Mouse (Mus musculus) neural tube, embryonic 13.5 days (tissue): Measurements from ENCODE around the gene Casp7. TPM values are rescaled to one million over a fixed set of nuclear protein-coding genes. Genes with fewer than 3 reads are reported as not detected.

Experiments used
- ATAC-seq: fragments of 200-750 bp; cut with Nextera tagmentation; 2 replicates; pipeline ENCODE4 v1.8.0; 2017; ENCODE audit warnings: low read depth, mild to moderate bottlenecking, moderate TSS enrichment, moderate library complexity
- H3K27ac ChIP-seq: fragments of 300-500 bp; sonication (generic); replicated peaks from 2 replicates; pipeline ENCODE4 v1.5.1; 2015; ENCODE audit warnings: moderate library complexity, mild to moderate bottlenecking, inconsistent platforms
- H3K27me3 ChIP-seq: fragments of 300-500 bp; sonication (generic); 2 replicates; pipeline ENCODE4 v1.6.1; 2015; ENCODE audit warnings: mild to moderate bottlenecking, inconsistent platforms
- H3K36me3 ChIP-seq: fragments of 300-500 bp; sonication (generic); 2 replicates; pipeline ENCODE4 v1.6.1; 2015; ENCODE audit warnings: mild to moderate bottlenecking, inconsistent platforms
- H3K4me1 ChIP-seq: fragments of 300-500 bp; sonication (generic); replicated peaks from 2 replicates; pipeline ENCODE4 v1.6.1; 2015; ENCODE audit warnings: inconsistent platforms
- H3K4me2 ChIP-seq: fragments of 300-500 bp; sonication (generic); 2 replicates; pipeline ENCODE4 v1.6.1; 2015; ENCODE audit warnings: inconsistent platforms, mild to moderate bottlenecking, moderate library complexity
- H3K4me3 ChIP-seq: fragments of 300-500 bp; sonication (generic); 2 replicates; pipeline ENCODE4 v1.5.1; 2015; ENCODE audit warnings: mild to moderate bottlenecking, inconsistent platforms
- H3K9ac ChIP-seq: fragments of 300-500 bp; sonication (generic); 2 replicates; pipeline ENCODE4 v1.6.1; 2015; ENCODE audit warnings: moderate library complexity, mild to moderate bottlenecking, inconsistent platforms
- H3K9me3 ChIP-seq: fragments of 300-500 bp; sonication (generic); 2 replicates; pipeline ENCODE4 v1.6.1; 2016; ENCODE audit warnings: inconsistent platforms
- WGBS: fragments of 180-500 bp; shearing (Covaris S2); methylation state at CpG from one replicate; pipeline ENCODE4 v1.1.7; 2015; 5-methylcytosine and 5-hydroxymethylcytosine counted together
- polyA plus RNA-seq: library from polyadenylated mRNA; unstranded; fragments of >200 nt; fragmentation: Nextera tagmentation; extraction: Ambion mirVana; gene quantifications from 2 replicates; pipeline ENCODE4 v1.2.1, GENCODE M21; 2015

The Casp7 gene
- polyA plus RNA-seq, 1 experiment from 2014 or later = 13.8 TPM

- 42% methylated on average over 13 of the region's 13 CpGs for WGBS
- Histone ChIP-seq H3K9me3 (no peaks in the 10 kb centered on the region), H3K27me3 (no peaks in the 10 kb centered on the region), H3K27ac (no peak overlapping the region), H3K9ac (no peak overlapping the region), H3K4me2 (no peak overlapping the region), H3K4me1 (peaks cover 10% of the 10 kb centered on the region; the same call in 1 of the 2 replicates), H3K36me3 (no peaks in the 10 kb centered on the region), H3K4me3 (no peak overlapping the region)
- no peak for ATAC-seq
These were observed 87.9 kb downstream of the Casp7 start for GRCm38 (mm10) chr19:56484630-56485375.

DNA sequence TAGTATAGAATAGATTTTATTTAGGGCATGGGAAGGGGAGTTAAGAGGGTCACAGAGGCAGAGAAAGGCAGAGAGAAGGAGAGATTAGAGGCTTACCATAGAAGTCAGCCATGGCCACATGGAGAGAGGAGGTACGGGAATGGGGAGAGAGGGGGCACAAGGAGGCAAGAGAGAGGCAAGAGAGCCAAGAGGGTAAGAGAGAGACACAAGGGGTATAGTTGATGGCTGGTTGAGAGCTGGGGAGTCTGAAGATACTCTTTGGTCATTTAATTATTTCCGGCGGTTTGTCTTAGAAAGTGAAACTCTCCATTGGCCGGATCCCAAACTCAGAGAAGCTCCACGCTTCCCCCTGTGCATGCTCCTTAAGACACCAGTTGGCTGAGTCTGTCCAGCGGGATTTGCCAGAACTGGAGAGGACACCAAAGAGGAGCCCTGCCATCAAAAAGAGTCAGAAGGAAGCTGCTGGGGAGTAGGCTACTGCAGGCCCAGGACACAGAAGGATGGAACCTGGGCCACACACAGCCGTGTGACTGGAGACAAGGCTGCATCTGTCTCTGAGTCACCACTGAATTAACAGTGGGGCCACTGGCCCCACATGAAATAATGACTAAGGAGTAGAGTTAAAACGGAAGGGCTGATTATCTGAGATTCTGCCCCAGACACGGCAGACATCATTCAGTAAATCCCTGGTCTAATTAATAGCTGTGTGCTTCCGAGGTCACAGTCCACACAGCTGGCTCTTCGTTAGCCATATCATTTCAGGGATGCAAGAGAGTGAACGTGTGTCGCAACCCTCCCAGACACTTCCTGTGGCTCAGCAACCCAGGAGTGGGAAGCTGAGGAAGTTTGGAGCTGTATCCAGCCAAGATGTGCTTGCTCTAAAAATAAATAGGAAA is 88.7 kb downstream of the Casp7 start:
- H3K36me3 ChIP-seq = no peaks in the 10 kb centered on the region
- no peak overlapping the region for H3K4me3 ChIP-seq
- peaks cover 10% of the 10 kb centered on the region; the same call in 1 of the 2 replicates for H3K4me1 ChIP-seq
- WGBS = 62% methylated on average over 13 of the region's 13 CpGs
- no peak for ATAC-seq
- no peak overlapping the region for H3K27ac ChIP-seq
- H3K9me3 ChIP-seq = no peaks in the 10 kb centered on the region
- no peak overlapping the region for H3K4me2 ChIP-seq
- no peak overlapping the region for H3K9ac ChIP-seq
- no peaks in the 10 kb centered on the region for H3K27me3 ChIP-seq

GRCm38 (mm10) chr19:56486926-56487325 is 90.0 kb downstream of the Casp7 start:
- Histone ChIP-seq H3K36me3 (no peaks in the 10 kb centered on the region), H3K4me1 (peaks cover 10% of the 10 kb centered on the region; the same call in 1 of the 2 replicates), H3K9ac (no peak overlapping the region), H3K4me2 (no peak overlapping the region), H3K9me3 (no peaks in the 10 kb centered on the region), H3K27ac (no peak overlapping the region), H3K4me3 (no peak overlapping the region), H3K27me3 (no peaks in the 10 kb centered on the region)
- no peak for ATAC-seq
- 90% methylated on average over 7 of the region's 7 CpGs for WGBS

DNA sequence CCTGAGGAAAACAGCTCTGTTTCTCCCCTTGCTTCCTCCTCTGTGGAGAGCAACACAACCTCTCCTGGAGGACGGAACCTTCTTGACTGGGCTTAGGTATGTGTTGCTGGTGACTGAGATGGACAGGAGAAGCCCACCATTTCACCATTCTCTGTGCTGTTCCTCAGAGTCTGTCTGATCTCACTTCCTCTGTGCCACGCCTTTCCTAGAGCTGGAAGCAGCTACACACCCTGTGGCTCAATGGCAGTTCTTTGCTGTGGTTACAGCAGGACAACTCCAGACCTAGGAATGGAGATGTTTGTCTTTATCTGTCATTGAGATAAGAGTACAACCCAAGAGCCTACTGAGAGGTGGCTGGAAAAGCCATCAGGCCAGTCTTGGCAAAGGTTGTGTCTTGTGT is 90.4 kb downstream of the Casp7 start:
- Histone ChIP-seq H3K4me1 (peaks cover 10% of the 10 kb centered on the region; the same call in 1 of the 2 replicates), H3K4me3 (no peak overlapping the region), H3K27me3 (no peaks in the 10 kb centered on the region), H3K36me3 (no peaks in the 10 kb centered on the region), H3K27ac (no peak overlapping the region), H3K9me3 (no peaks in the 10 kb centered on the region), H3K4me2 (no peak overlapping the region), H3K9ac (no peak overlapping the region)
- ATAC-seq = no peak
- WGBS = 90% methylated on average over 2 of the region's 2 CpGs

GRCm38 (mm10) chr19:56489601-56490000 is 92.7 kb downstream of the Casp7 start:
- no peak overlapping the region for H3K9ac ChIP-seq
- H3K4me1 ChIP-seq = peaks cover 8% of the 10 kb centered on the region; the same call in 1 of the 2 replicates
- no peaks in the 10 kb centered on the region for H3K9me3 ChIP-seq
- ATAC-seq = no peak
- no peaks in the 10 kb centered on the region for H3K36me3 ChIP-seq
- WGBS = 80% methylated on average over 6 of the region's 6 CpGs
- H3K27me3 ChIP-seq = no peaks in the 10 kb centered on the region
- H3K4me3 ChIP-seq = no peak overlapping the region
- no peak overlapping the region for H3K4me2 ChIP-seq
- no peak overlapping the region for H3K27ac ChIP-seq

Other genes starting within 250 kb of the Casp7 start
- gene Habp2, start 110.0 kb upstream of the Casp7 start, polyA plus RNA-seq = 0.07 TPM in 1 of 2 replicates, not detected in the other
- 0.32 and 0.40 TPM in 2 replicates for gene Nrap, start 7.1 kb upstream of the Casp7 start, polyA plus RNA-seq
- 0.33 TPM in 1 of 2 replicates, not detected in the other for gene Plekhs1, start 64.5 kb downstream of the Casp7 start, polyA plus RNA-seq
- 10.5 and 14.1 TPM in 2 replicates for gene Dclre1a, start 151.1 kb downstream of the Casp7 start, polyA plus RNA-seq
- 8.7 and 9.0 TPM in 2 replicates for gene Nhlrc2, start 151.1 kb downstream of the Casp7 start, polyA plus RNA-seq